Mouse (Mus musculus): ENCODE measurements around the gene Katnal1. TPM values are rescaled to one million over a fixed set of nuclear protein-coding genes. Genes with fewer than 3 reads are reported as not detected.
A peak's percentile ranks its signal among the peaks of the same experiment; 100 is the strongest.

Gene Katnal1
- polyA plus RNA-seq, 1 experiment from 2014 or later: 6.6 TPM

DNA sequence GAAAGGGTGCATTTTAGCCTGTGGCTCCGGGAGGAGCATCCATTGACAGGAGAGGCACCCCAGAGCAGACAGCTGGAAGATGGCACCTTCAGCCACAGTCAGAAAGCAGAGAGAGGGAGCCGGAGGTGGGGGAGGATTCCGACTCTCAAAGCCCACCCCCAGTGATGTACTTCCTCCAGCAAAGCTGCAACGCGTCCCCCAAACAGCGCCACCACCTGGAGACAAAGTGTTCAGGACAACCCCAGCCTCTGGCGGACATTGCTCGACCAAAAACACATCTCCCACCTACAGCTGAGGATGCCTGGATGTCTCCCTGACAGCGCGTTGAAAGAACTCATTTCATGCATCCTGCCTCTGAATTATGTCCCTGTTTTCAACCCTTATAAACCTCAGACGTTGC lies 13.8 kb upstream of the Katnal1 start:
- Histone ChIP-seq H3K27me3 (ENCODE audit: insufficient read depth, low read length) (no peaks in the 10 kb centered on the region), H3K9ac (ENCODE audit: low read depth, low read length) (no peak overlapping the region), H3K4me2 (ENCODE audit: low read length) (no peak overlapping the region), H3K36me3 (ENCODE audit: insufficient read depth, low read length) (no peaks in the 10 kb centered on the region), H3K4me1 (replicated peaks; ENCODE audit: insufficient read depth, low read length) (no peaks in the 10 kb centered on the region), H3K27ac (no peak overlapping the region), H3K9me3 (replicated peaks; ENCODE audit: low read length) (no peaks in the 10 kb centered on the region), H3K4me3 (replicated peaks; ENCODE audit: low read depth, low read length) (no peak overlapping the region)
- TF ChIP-seq CTCF (IDR thresholded peaks at IDR 0.05; ENCODE audit: low read depth): peak; percentile 36; the same call in 1 of the 2 replicates
- no peak for DNase-seq (ENCODE audit: low spot score)
- 59% methylated on average over 11 of the region's 11 CpGs for WGBS
- ATAC-seq (replicated peaks; ENCODE audit: low FRiP score, low read depth): no peak

GRCm38 (mm10) chr5:148942305-148942704 lies 13.2 kb upstream of the Katnal1 start:
- H3K36me3 ChIP-seq (ENCODE audit: insufficient read depth, low read length): no peaks in the 10 kb centered on the region
- ATAC-seq (replicated peaks; ENCODE audit: low FRiP score, low read depth): no peak
- H3K4me3 ChIP-seq (replicated peaks; ENCODE audit: low read depth, low read length): no peak overlapping the region

DNA sequence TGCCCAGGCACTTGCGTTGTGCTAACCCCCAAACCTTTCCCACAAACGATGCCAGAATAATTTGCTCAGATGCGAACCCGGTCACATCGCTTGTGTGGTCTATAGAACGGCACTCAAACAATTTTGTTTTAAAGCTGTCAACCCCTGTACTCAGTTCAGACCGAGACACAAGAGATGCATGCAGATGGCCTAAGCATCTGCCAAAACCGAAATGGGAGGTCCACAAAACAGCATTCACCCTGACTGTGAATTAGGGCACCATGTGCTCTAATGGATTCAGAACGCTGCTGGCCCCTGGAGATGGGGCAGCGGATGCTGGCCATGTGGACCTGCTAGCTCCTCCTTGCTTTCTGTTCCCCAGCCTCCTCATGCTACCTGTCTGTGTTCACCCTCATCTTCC lies 12.7 kb upstream of the Katnal1 start:
- ATAC-seq (replicated peaks; ENCODE audit: low FRiP score, low read depth) (no peak), DNase-seq (ENCODE audit: low spot score) (no peak)
- Histone ChIP-seq H3K9ac (ENCODE audit: low read depth, low read length) (no peak overlapping the region), H3K4me3 (replicated peaks; ENCODE audit: low read depth, low read length) (no peak overlapping the region), H3K27me3 (ENCODE audit: insufficient read depth, low read length) (no peaks in the 10 kb centered on the region), H3K36me3 (ENCODE audit: insufficient read depth, low read length) (no peaks in the 10 kb centered on the region), H3K4me1 (replicated peaks; ENCODE audit: insufficient read depth, low read length) (no peaks in the 10 kb centered on the region), H3K4me2 (ENCODE audit: low read length) (no peak overlapping the region), H3K9me3 (replicated peaks; ENCODE audit: low read length) (no peaks in the 10 kb centered on the region), H3K27ac (no peak overlapping the region)
- 78% methylated on average over 10 of the region's 10 CpGs for WGBS
- no peak for TF ChIP-seq CTCF (IDR thresholded peaks at IDR 0.05; ENCODE audit: low read depth)

More at GRCm38 (mm10) chr5:148942305-148942704, 13.2 kb upstream of the Katnal1 start:
- DNase-seq (ENCODE audit: low spot score): no peak
- H3K27ac ChIP-seq: no peak overlapping the region
- WGBS: 95% methylated on average over 6 of the region's 6 CpGs
- H3K27me3 ChIP-seq (ENCODE audit: insufficient read depth, low read length): no peaks in the 10 kb centered on the region
- no peaks in the 10 kb centered on the region for H3K4me1 ChIP-seq (replicated peaks; ENCODE audit: insufficient read depth, low read length)
- no peak overlapping the region for H3K4me2 ChIP-seq (ENCODE audit: low read length)
- peak; percentile 52; the same call in 1 of the 2 replicates for TF ChIP-seq CTCF (IDR thresholded peaks at IDR 0.05; ENCODE audit: low read depth)
- no peaks in the 10 kb centered on the region for H3K9me3 ChIP-seq (replicated peaks; ENCODE audit: low read length)
- no peak overlapping the region for H3K9ac ChIP-seq (ENCODE audit: low read depth, low read length)

DNA sequence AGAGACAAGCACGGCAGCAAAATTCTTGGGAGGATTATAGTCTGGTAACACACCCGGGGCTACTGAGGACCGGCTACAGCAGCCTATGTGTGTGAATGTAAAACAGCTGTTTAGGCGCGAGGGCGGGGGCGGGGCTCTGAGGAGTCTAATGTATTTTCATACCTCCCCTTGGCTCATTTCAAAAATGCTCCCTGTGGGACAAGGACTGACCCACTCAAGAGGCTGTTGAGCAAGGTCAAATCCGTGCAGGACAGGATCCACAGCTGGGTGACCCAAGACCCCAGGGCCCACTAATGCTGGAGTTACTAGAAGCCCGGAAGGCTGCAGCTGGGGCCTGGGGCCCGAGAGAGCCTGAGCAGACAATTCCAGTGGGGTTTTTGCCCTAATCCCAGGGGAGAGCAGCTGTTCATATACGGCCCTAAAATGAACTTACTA lies 10.8 kb upstream of the Katnal1 start:
- Histone ChIP-seq H3K4me3 (replicated peaks; ENCODE audit: low read depth, low read length) (no peak overlapping the region), H3K9me3 (replicated peaks; ENCODE audit: low read length) (no peaks in the 10 kb centered on the region), H3K4me2 (ENCODE audit: low read length) (no peak overlapping the region), H3K36me3 (ENCODE audit: insufficient read depth, low read length) (no peaks in the 10 kb centered on the region), H3K4me1 (replicated peaks; ENCODE audit: insufficient read depth, low read length) (no peaks in the 10 kb centered on the region), H3K9ac (ENCODE audit: low read depth, low read length) (no peak overlapping the region), H3K27me3 (ENCODE audit: insufficient read depth, low read length) (no peaks in the 10 kb centered on the region), H3K27ac (no peak overlapping the region)
- no peak for TF ChIP-seq CTCF (IDR thresholded peaks at IDR 0.05; ENCODE audit: low read depth)
- ATAC-seq (replicated peaks; ENCODE audit: low FRiP score, low read depth): no peak
- 67% methylated on average over 11 of the region's 11 CpGs for WGBS
- no peak for DNase-seq (ENCODE audit: low spot score)

DNA sequence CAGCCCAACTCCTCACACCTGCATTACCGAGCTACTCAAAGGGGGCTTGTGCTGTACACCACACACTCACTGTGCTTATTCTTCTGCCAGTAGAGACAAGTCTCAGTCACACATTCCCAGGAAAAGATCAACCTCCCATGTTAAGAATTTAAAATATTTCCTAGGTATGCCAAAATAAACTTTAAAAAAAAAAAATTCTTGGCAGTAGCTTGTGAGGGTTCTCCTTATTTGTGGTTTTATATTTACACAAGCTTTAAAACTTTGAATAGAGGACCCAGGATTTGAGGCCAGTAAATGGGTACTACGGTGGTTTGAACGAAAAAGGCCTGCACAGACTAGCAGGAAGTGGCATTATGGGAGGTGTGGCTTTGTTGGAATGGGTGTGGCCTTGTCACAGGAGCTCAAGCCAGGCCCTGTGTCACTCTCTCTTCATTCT lies 7.4 kb upstream of the Katnal1 start:
- Histone ChIP-seq H3K4me2 (ENCODE audit: low read length) (no peak overlapping the region), H3K27me3 (ENCODE audit: insufficient read depth, low read length) (no peaks in the 10 kb centered on the region), H3K36me3 (ENCODE audit: insufficient read depth, low read length) (no peaks in the 10 kb centered on the region), H3K4me1 (replicated peaks; ENCODE audit: insufficient read depth, low read length) (no peaks in the 10 kb centered on the region; the same call in 1 of the 2 replicates), H3K4me3 (replicated peaks; ENCODE audit: low read depth, low read length) (no peak overlapping the region), H3K27ac (no peak overlapping the region), H3K9ac (ENCODE audit: low read depth, low read length) (no peak overlapping the region), H3K9me3 (replicated peaks; ENCODE audit: low read length) (no peaks in the 10 kb centered on the region)
- ATAC-seq (replicated peaks; ENCODE audit: low FRiP score, low read depth): no peak
- TF ChIP-seq CTCF (IDR thresholded peaks at IDR 0.05; ENCODE audit: low read depth): no peak
- 58% methylated on average over 3 of the region's 3 CpGs for WGBS
- DNase-seq (ENCODE audit: low spot score): no peak

DNA sequence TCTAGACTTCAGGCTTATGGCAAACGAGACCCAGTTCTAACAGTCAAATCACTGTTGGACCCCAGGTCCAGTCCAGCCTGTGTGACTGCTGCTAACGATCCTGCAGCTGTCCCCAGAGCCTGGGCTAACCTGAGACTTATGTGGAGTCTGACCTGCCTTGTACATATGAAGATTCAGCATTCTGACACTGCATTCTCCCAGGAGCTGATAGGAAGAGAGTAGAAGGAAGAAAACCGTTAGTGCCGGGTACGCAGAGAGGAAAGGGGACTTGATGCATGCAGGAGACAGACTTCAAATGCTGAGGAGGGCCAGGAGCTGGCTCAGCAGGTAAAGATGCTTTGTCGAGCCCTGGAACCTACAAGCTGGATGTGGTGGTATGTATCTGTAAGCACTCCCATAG lies 6.8 kb upstream of the Katnal1 start:
- H3K27ac ChIP-seq: no peak overlapping the region
- no peaks in the 10 kb centered on the region; the same call in 1 of the 2 replicates for H3K4me1 ChIP-seq (replicated peaks; ENCODE audit: insufficient read depth, low read length)
- H3K9me3 ChIP-seq (replicated peaks; ENCODE audit: low read length): no peaks in the 10 kb centered on the region
- ATAC-seq (replicated peaks; ENCODE audit: low FRiP score, low read depth) (no peak), DNase-seq (ENCODE audit: low spot score) (no peak)
- no peak for TF ChIP-seq CTCF (IDR thresholded peaks at IDR 0.05; ENCODE audit: low read depth)
- no peak overlapping the region for H3K9ac ChIP-seq (ENCODE audit: low read depth, low read length)
- H3K36me3 ChIP-seq (ENCODE audit: insufficient read depth, low read length): no peaks in the 10 kb centered on the region
- H3K4me3 ChIP-seq (replicated peaks; ENCODE audit: low read depth, low read length): no peak overlapping the region
- 90% methylated on average over 6 of the region's 6 CpGs for WGBS
- H3K27me3 ChIP-seq (ENCODE audit: insufficient read depth, low read length): no peaks in the 10 kb centered on the region
- H3K4me2 ChIP-seq (ENCODE audit: low read length): no peak overlapping the region

Measured in kidney, postnatal 0 days (tissue).